Mouse (Mus musculus) midbrain, embryonic 14.5 days (tissue): Measurements from ENCODE around the gene Mgme1. TPM values are rescaled to one million over a fixed set of nuclear protein-coding genes. Genes with fewer than 3 reads are reported as not detected.

Experiments used
- ATAC-seq: fragments of 200-750 bp; cut with Nextera tagmentation; 2 replicates; pipeline ENCODE4 v1.8.0; 2017; ENCODE audit warnings: moderate number of reproducible peaks, moderate library complexity; ENCODE audit not compliant: low FRiP score, low TSS enrichment
- DNase-seq: peaks from one replicate; pipeline ENCODE4 v3.0.0-alpha.2; 2015
- H3K27ac ChIP-seq: fragments of 300-500 bp; sonication (generic); replicated peaks from 2 replicates; pipeline ENCODE4 v1.5.1; 2014; ENCODE audit warnings: mild to moderate bottlenecking, low read depth, low read length, moderate library complexity
- H3K27me3 ChIP-seq: fragments of 300-500 bp; sonication (generic); 2 replicates; pipeline ENCODE4 v1.6.1; 2014; ENCODE audit warnings: low read length, control low read depth, mixed read lengths; ENCODE audit not compliant: control insufficient read depth, insufficient read depth
- H3K36me3 ChIP-seq: fragments of 300-500 bp; sonication (generic); 2 replicates; pipeline ENCODE4 v1.6.1; 2014; ENCODE audit warnings: low read length, control low read depth; ENCODE audit not compliant: control insufficient read depth, insufficient read depth
- H3K4me1 ChIP-seq: fragments of 300-500 bp; sonication (generic); 2 replicates; pipeline ENCODE4 v1.6.1; 2014; ENCODE audit warnings: mild to moderate bottlenecking, antibody characterized with exemption, low read length, control low read depth; ENCODE audit not compliant: control insufficient read depth, insufficient read depth
- H3K4me2 ChIP-seq: fragments of 300-500 bp; sonication (generic); 2 replicates; pipeline ENCODE4 v1.6.1; 2014; ENCODE audit warnings: mild to moderate bottlenecking, low read length, moderate library complexity
- H3K4me3 ChIP-seq: fragments of 300-500 bp; sonication (generic); replicated peaks from 2 replicates; pipeline ENCODE4 v1.5.1; 2014; ENCODE audit warnings: low read depth, low read length
- H3K9ac ChIP-seq: fragments of 300-500 bp; sonication (generic); replicated peaks from 2 replicates; pipeline ENCODE4 v1.6.1; 2014; ENCODE audit warnings: mild to moderate bottlenecking, low read length, moderate library complexity
- H3K9me3 ChIP-seq: fragments of 300-500 bp; sonication (generic); 2 replicates; pipeline ENCODE4 v1.6.1; 2016; ENCODE audit warnings: low read length, control low read depth, mixed read lengths; ENCODE audit not compliant: control insufficient read depth
- WGBS: fragments of 180-500 bp; shearing (Covaris S2); extraction: QIAGEN DNeasy Blood & Tissue Kit; methylation state at CpG from one replicate; pipeline ENCODE4 v1.1.7; 2014; 5-methylcytosine and 5-hydroxymethylcytosine counted together
- polyA plus RNA-seq: library from polyadenylated mRNA; unstranded; fragments of >200 nt; fragmentation: Nextera tagmentation; extraction: Ambion mirVana; gene quantifications from 2 replicates; pipeline ENCODE4 v1.2.1, GENCODE M21; 2014

Mgme1 gene
- polyA plus RNA-seq, 1 experiment from 2014 or later: 11.1 TPM

GRCm38 (mm10) chr2:144281417-144281816 lies 11.0 kb downstream of the Mgme1 start:
- H3K27me3 ChIP-seq: no peaks in the 10 kb centered on the region
- H3K4me3 ChIP-seq: no peak overlapping the region
- H3K36me3 ChIP-seq: peaks cover 23% of the 10 kb centered on the region
- 70% methylated on average over 3 of the region's 3 CpGs for WGBS
- DNase-seq (no peak), ATAC-seq (no peak)
- H3K9ac ChIP-seq: no peak overlapping the region
- no peak overlapping the region for H3K27ac ChIP-seq
- no peaks in the 10 kb centered on the region for H3K9me3 ChIP-seq
- H3K4me1 ChIP-seq: no peaks in the 10 kb centered on the region
- no peak overlapping the region for H3K4me2 ChIP-seq

- H3K27ac ChIP-seq: no peak overlapping the region
- H3K9me3 ChIP-seq: no peaks in the 10 kb centered on the region
- no peak overlapping the region for H3K9ac ChIP-seq
- no peaks in the 10 kb centered on the region for H3K27me3 ChIP-seq
- ATAC-seq (no peak), DNase-seq (no peak)
- H3K4me1 ChIP-seq: no peaks in the 10 kb centered on the region
- H3K36me3 ChIP-seq: no peaks in the 10 kb centered on the region
- H3K4me3 ChIP-seq: no peak overlapping the region
- no peak overlapping the region for H3K4me2 ChIP-seq
- WGBS: 92% methylated on average over 7 of the region's 7 CpGs
These were observed 19.9 kb downstream of the Mgme1 start for GRCm38 (mm10) chr2:144290321-144290720.

DNA sequence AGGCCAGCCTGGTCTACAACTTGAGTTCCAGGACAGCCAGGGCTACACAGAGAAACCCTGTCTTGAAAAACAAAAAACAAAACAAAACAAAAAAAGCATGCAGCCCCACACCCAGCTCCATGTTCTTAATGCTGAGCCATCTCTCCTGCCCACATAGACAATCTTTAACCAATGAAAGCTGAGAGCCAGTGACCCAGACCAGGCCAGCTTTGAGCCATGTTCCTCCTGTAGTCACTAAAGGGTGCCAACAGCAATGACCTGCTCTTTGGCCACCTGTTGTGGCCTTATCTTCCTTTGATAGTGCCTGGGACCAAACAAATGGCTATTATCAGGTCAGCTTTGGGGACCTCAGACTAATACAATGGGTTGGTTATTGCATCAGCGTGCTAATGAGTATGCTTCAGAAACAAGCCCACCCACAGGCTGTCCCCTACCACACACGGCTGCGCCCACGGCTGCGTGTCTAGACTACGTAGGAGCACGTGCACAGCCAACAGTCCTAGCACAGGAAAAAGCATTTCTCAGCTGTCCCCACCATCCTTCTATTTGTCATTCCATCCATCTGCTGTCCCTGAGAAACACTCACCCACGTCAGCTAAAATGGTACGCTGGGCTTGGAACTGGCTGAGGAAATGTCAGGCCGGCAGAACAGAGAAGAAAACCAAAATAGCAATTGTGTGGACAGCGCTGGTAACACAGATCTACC lies 21.3 kb downstream of the Mgme1 start:
- Histone ChIP-seq H3K4me3 (no peak overlapping the region), H3K4me1 (no peaks in the 10 kb centered on the region), H3K27me3 (no peaks in the 10 kb centered on the region), H3K4me2 (no peak overlapping the region), H3K9me3 (no peaks in the 10 kb centered on the region), H3K9ac (no peak overlapping the region), H3K27ac (no peak overlapping the region), H3K36me3 (no peaks in the 10 kb centered on the region)
- DNase-seq (no peak), ATAC-seq (no peak)
- 88% methylated on average over 11 of the region's 11 CpGs for WGBS

- Histone ChIP-seq H3K27ac (no peak overlapping the region), H3K4me2 (no peak overlapping the region), H3K27me3 (no peaks in the 10 kb centered on the region), H3K9me3 (no peaks in the 10 kb centered on the region), H3K9ac (no peak overlapping the region), H3K4me1 (no peaks in the 10 kb centered on the region), H3K36me3 (no peaks in the 10 kb centered on the region), H3K4me3 (no peak overlapping the region)
- no peak for ATAC-seq
- no peak for DNase-seq
- 73% methylated on average over 9 of the region's 9 CpGs for WGBS
These were observed 24.8 kb downstream of the Mgme1 start for GRCm38 (mm10) chr2:144295145-144295735.

- Histone ChIP-seq H3K4me3 (no peak overlapping the region), H3K9ac (no peak overlapping the region), H3K27ac (no peak overlapping the region), H3K36me3 (no peaks in the 10 kb centered on the region), H3K4me1 (no peaks in the 10 kb centered on the region), H3K9me3 (no peaks in the 10 kb centered on the region), H3K4me2 (no peak overlapping the region), H3K27me3 (no peaks in the 10 kb centered on the region)
- no peak for ATAC-seq
- no peak for DNase-seq
- 86% methylated on average over 9 of the region's 9 CpGs for WGBS
These were observed 29.5 kb downstream of the Mgme1 start for GRCm38 (mm10) chr2:144299749-144300669.

DNA sequence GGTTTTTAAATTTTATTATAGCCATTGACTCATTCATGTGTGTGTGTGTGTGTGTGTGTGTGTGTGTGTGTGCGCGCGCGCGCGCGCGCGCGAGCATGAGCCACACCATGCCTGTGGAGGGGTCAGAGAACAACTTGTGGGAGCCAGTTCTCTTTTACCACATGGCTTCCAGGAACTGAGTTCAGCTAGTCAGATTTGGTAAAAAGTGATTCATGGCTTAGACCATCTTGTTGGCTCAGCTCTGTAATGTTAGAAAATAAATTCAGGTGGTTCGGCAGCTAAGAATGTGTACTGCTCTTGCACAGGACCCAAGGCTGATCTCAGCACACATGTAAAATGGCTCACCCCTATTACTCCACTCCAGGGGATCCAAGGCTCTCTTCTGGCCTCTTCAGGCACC lies 30.6 kb downstream of the Mgme1 start:
- H3K36me3 ChIP-seq: no peaks in the 10 kb centered on the region
- WGBS: 96% methylated on average over 11 of the region's 11 CpGs
- no peak overlapping the region for H3K9ac ChIP-seq
- H3K27ac ChIP-seq: no peak overlapping the region
- DNase-seq (no peak), ATAC-seq (no peak)
- H3K4me3 ChIP-seq: no peak overlapping the region
- no peaks in the 10 kb centered on the region for H3K9me3 ChIP-seq
- H3K27me3 ChIP-seq: no peaks in the 10 kb centered on the region
- no peak overlapping the region for H3K4me2 ChIP-seq
- no peaks in the 10 kb centered on the region for H3K4me1 ChIP-seq

- Histone ChIP-seq H3K4me3 (no peak overlapping the region), H3K27ac (no peak overlapping the region), H3K27me3 (no peaks in the 10 kb centered on the region), H3K9me3 (no peaks in the 10 kb centered on the region), H3K4me1 (no peaks in the 10 kb centered on the region), H3K4me2 (no peak overlapping the region), H3K9ac (no peak overlapping the region), H3K36me3 (no peaks in the 10 kb centered on the region)
- ATAC-seq (no peak), DNase-seq (no peak)
- 76% methylated on average over 18 of the region's 18 CpGs for WGBS
These were observed 35.3 kb downstream of the Mgme1 start for GRCm38 (mm10) chr2:144305721-144306294.

- Histone ChIP-seq H3K27ac (no peak overlapping the region), H3K4me2 (no peak overlapping the region), H3K9me3 (no peaks in the 10 kb centered on the region), H3K4me1 (no peaks in the 10 kb centered on the region), H3K36me3 (no peaks in the 10 kb centered on the region), H3K4me3 (no peak overlapping the region), H3K9ac (no peak overlapping the region), H3K27me3 (no peaks in the 10 kb centered on the region)
- DNase-seq: no peak
- ATAC-seq: no peak
- WGBS: 58% methylated on average over 8 of the region's 8 CpGs
These were observed 38.1 kb downstream of the Mgme1 start for GRCm38 (mm10) chr2:144308561-144308960.
